Mouse (Mus musculus): ENCODE measurements around the gene Ddn.

DNA sequence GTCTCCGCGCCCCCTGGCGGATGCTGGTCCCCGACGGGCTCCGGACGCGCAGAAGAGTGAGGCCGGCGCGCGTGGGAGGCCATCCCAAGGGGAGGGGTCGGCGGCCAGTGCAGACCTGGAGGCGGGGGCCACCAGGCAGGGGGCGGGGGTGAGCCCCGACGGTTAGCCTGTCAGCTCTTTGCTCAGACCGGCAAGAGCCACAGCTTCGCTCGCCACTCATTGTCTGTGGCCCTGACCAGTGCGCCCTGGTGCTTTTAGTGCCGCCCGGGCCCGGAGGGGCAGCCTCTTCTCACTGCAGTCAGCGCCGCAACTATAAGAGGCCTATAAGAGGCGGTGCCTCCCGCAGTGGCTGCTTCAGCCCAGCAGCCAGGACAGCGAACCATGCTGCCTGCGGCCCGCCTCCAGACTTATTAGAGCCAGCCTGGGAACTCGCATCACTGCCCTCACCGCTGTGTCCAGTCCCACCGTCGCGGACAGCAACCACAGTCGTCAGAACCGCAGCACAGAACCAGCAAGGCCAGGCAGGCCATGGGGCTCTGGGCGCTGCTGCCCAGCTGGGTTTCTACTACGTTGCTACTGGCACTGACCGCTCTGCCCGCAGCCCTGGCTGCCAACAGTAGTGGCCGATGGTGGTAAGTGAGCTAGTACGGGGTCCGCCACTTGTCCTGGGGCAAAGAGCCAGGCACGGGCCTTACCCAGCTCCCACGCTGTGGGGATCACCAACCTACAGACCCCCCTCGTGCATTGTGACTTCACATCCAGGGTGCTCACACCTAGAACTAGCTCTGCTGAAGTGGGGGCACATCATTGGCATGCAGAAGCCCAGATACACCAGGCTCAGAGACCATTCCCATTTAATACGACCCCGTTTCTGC, 19.4 kb downstream of the Ddn start, which contains the start of gene Wnt1:
- TF ChIP-seq HCFC1 (IDR thresholded peaks at IDR 0.05; ENCODE audit: borderline replicate concordance, insufficient read depth, low read length) (no peak), MAFK (IDR thresholded peaks at IDR 0.05; ENCODE audit: insufficient read depth, low read depth, low read length) (no peak)

Measured in ES-E14 (cell line).